In the genomic region with DNA sequence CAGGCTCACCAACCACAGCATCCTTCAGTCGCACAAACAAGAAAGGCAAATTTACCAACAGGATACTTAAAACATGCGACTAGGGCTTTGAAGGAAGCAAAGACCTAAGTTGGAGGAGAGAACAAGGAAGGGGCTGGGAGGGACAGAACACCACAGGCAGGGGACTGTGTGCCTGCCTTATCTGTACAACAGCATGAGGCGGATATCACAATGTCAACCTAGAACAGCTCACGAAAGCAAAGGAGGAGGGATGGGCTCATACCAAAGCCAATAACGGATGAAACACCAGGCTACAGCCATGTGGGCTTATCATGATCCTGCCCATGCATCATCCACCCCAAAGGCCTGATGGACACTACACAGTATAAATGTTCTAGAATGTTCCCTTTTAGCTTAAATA, we compare ENCODE assay signal across 18 mouse cellular contexts. TPM values are rescaled to one million over a fixed set of nuclear protein-coding genes. Genes with fewer than 3 reads are reported as not detected.
DNase-seq lines count a peak whose midpoint lies in the region; ATAC-seq and TF ChIP-seq lines count a peak whose summit lies in the region.
"Had no signal": no experiment of that assay in that cellular context is flagged by ENCODE, and none has a peak within 500 bp of the region (broad histone marks: within the 10 kb centered on the region; RNA-seq: fewer than 3 reads in every experiment).

No protein-coding gene starts in this region.

- H3K9ac ChIP-seq in liver, embryonic 13.5 days: no peak overlapping the region
- H3K9ac ChIP-seq: embryonic facial prominence, embryonic 13.5 days; forebrain, embryonic 12.5 days; heart, embryonic 12.5 days had no signal

- no peaks in the 10 kb centered on the region for H3K36me3 ChIP-seq in liver, embryonic 13.5 days
- H3K36me3 ChIP-seq: heart, embryonic 12.5 days had no signal

- no peaks in the 10 kb centered on the region for H3K9me3 ChIP-seq in liver, embryonic 13.5 days (replicated peaks)
- H3K9me3 ChIP-seq: embryonic facial prominence, embryonic 13.5 days; forebrain, embryonic 12.5 days; heart, embryonic 12.5 days; hindbrain, embryonic 10.5 days had no signal

- peak; percentile 52 for ATAC-seq in common myeloid progenitor, adult 5-6 weeks (replicated peaks; ENCODE audit: low read depth, poor library complexity, severe bottlenecking)
- ATAC-seq in liver, embryonic 13.5 days (ENCODE audit: low read depth): peak; percentile 74
- peak; percentile 89 for ATAC-seq in megakaryocyte-erythroid progenitor cell, adult 5-6 weeks (replicated peaks; ENCODE audit: low FRiP score, low TSS enrichment, poor library complexity, severe bottlenecking)
- ATAC-seq: forebrain, embryonic 16.5 days had no signal

- no peak for DNase-seq in layer of hippocampus, adult 2 months (ENCODE audit: low spot score in 2 of 2)
- no peak for DNase-seq in layer of hippocampus, adult 9-10 months (ENCODE audit: low spot score)
- no peak for DNase-seq in liver, embryonic 13.5 days
- DNase-seq in lung, adult 18-20 months: no peak
- DNase-seq in spleen, postnatal 14 days (ENCODE audit: low spot score in 2 of 2): no peak
- DNase-seq: adrenal gland, postnatal 10 days; cerebellum, adult 11 months; cerebellum, adult 8-10 months; cerebellum, postnatal 14 days; gastrocnemius, postnatal 10 days; heart, adult 2 months had no signal

- H3K27me3 ChIP-seq in liver, embryonic 13.5 days: no peaks in the 10 kb centered on the region
- H3K27me3 ChIP-seq: embryonic facial prominence, embryonic 13.5 days; forebrain, embryonic 12.5 days; heart, embryonic 12.5 days had no signal

- no peak for TF ChIP-seq CTCF in layer of hippocampus, adult 2 months (conservative IDR thresholded peaks at IDR 0.05)

- H3K4me3 ChIP-seq in layer of hippocampus, adult 2 months: no peak overlapping the region
- no peak overlapping the region for H3K4me3 ChIP-seq in liver, embryonic 13.5 days (replicated peaks)
- H3K4me3 ChIP-seq: embryonic facial prominence, embryonic 13.5 days; forebrain, embryonic 12.5 days; heart, adult 2 months; heart, embryonic 12.5 days; hindbrain, embryonic 10.5 days had no signal

- H3K4me2 ChIP-seq in liver, embryonic 13.5 days: no peak overlapping the region
- H3K4me2 ChIP-seq: embryonic facial prominence, embryonic 13.5 days; forebrain, embryonic 12.5 days; heart, embryonic 12.5 days had no signal

- H3K27ac ChIP-seq in layer of hippocampus, adult 2 months: peak overlapping the region; percentile 24; the same call in 1 of the 2 replicates
- no peak overlapping the region for H3K27ac ChIP-seq in liver, embryonic 13.5 days
- H3K27ac ChIP-seq: embryonic facial prominence, embryonic 13.5 days; forebrain, embryonic 12.5 days; heart, adult 2 months; hindbrain, embryonic 10.5 days had no signal

- 30% methylated on average over 5 of the region's 5 CpGs for WGBS in liver, embryonic 13.5 days (ENCODE audit: insufficient replicate concordance)

- H3K4me1 ChIP-seq in liver, embryonic 13.5 days (replicated peaks): peaks cover 4% of the 10 kb centered on the region; the same call in 1 of the 2 replicates
- H3K4me1 ChIP-seq: heart, embryonic 12.5 days had no signal

RNA-seq across cellular contexts. Expression of a gene that starts 22.4 kb away (rescaled TPM):
- total RNA-seq in layer of hippocampus, adult 2 months (2021): 100 to 1,000 TPM; 576 to 634 TPM
- 18.6 and 22.4 TPM in 2 replicates for total RNA-seq in common myeloid progenitor, adult 5-6 weeks (2017)
- 2.2 and 2.4 TPM in 2 replicates for polyA plus RNA-seq in liver, embryonic 13.5 days (2015; fragmentation: Nextera tagmentation; extraction: Ambion mirVana)
- 0.40 and 0.52 TPM in 2 replicates for total RNA-seq in megakaryocyte-erythroid progenitor cell, adult 5-6 weeks (2014; fragmentation: Nextera tagmentation)
- 2.0 and 4.8 TPM in 2 replicates for total RNA-seq in megakaryocyte-erythroid progenitor cell, adult 5-6 weeks (2017)

Comparison
In these comparisons a context has a peak if more than half of its experiments do, and no peak if none do; other contexts are left out.
1. RNA of a gene that starts 22.4 kb away (total RNA-seq): 576 to 634 TPM in layer of hippocampus, adult 2 months; 18.6 to 22.4 TPM in common myeloid progenitor, adult 5-6 weeks and 0.40 to 4.8 TPM in megakaryocyte-erythroid progenitor cell, adult 5-6 weeks; every median in the first group is over 10 times any median in the second.
2. Peak in every context shown above with its lines, with median percentiles within 50 percentile points of each other: ATAC-seq.